Mouse (Mus musculus) lung, embryonic 16.5 days (tissue): ENCODE measurements around the gene Spint4. TPM values are rescaled to one million over a fixed set of nuclear protein-coding genes. Genes with fewer than 3 reads are reported as not detected.
"Not testable (repeated sequence)": the region's sequence is repeated elsewhere in the genome, so short reads cannot be mapped to it uniquely, and the experiment has no call there.

Source experiments
- ATAC-seq: fragments of 200-750 bp; cut with Nextera tagmentation; 2 replicates; pipeline ENCODE4 v1.8.0; 2017; ENCODE audit warnings: low read depth, mild to moderate bottlenecking, moderate library complexity
- H3K27ac ChIP-seq: fragments of 300-500 bp; sonication (generic); 2 replicates; pipeline ENCODE4 v1.5.1; 2014; ENCODE audit warnings: mild to moderate bottlenecking, control low read depth, low read length
- H3K27me3 ChIP-seq: fragments of 300-500 bp; sonication (generic); 2 replicates; pipeline ENCODE4 v1.6.1; 2014; ENCODE audit warnings: low read depth, low read length, mixed read lengths; ENCODE audit not compliant: control insufficient read depth, insufficient read depth
- H3K36me3 ChIP-seq: fragments of 300-500 bp; sonication (generic); 2 replicates; pipeline ENCODE4 v1.6.1; 2014; ENCODE audit warnings: low read length; ENCODE audit not compliant: control insufficient read depth, insufficient read depth
- H3K4me1 ChIP-seq: fragments of 300-500 bp; sonication (generic); replicated peaks from 2 replicates; pipeline ENCODE4 v1.6.1; 2014; ENCODE audit warnings: low read length, mixed read lengths; ENCODE audit not compliant: control insufficient read depth, insufficient read depth
- H3K4me2 ChIP-seq: fragments of 300-500 bp; sonication (generic); 2 replicates; pipeline ENCODE4 v1.6.1; 2014; ENCODE audit warnings: low read depth, low read length, control low read depth
- H3K4me3 ChIP-seq: fragments of 300-500 bp; sonication (generic); 2 replicates; pipeline ENCODE4 v1.5.1; 2014; ENCODE audit warnings: mild to moderate bottlenecking, low read length, control low read depth
- H3K9ac ChIP-seq: fragments of 300-500 bp; sonication (generic); 2 replicates; pipeline ENCODE4 v1.6.1; 2014; ENCODE audit warnings: low read length, control low read depth
- H3K9me3 ChIP-seq: fragments of 300-500 bp; sonication (generic); 2 replicates; pipeline ENCODE4 v1.6.1; 2016; ENCODE audit warnings: low read length; ENCODE audit not compliant: control insufficient read depth
- WGBS: fragments of 180-500 bp; shearing (Covaris S2); extraction: QIAGEN DNeasy Blood & Tissue Kit; methylation state at CpG from one replicate; pipeline ENCODE4 v1.1.7; 2014; 5-methylcytosine and 5-hydroxymethylcytosine counted together
- polyA plus RNA-seq: library from polyadenylated mRNA; unstranded; fragments of >200 nt; fragmentation: Nextera tagmentation; extraction: Ambion mirVana; gene quantifications from 2 replicates; pipeline ENCODE4 v1.2.1, GENCODE M21; 2015

The Spint4 gene
- polyA plus RNA-seq, 1 experiment from 2014 or later: not detected

GRCm38 (mm10) chr2:164716194-164716786 is 18.0 kb downstream of the Spint4 start:
- H3K27me3 ChIP-seq, H3K9me3 ChIP-seq, ATAC-seq, H3K36me3 ChIP-seq, H3K4me2 ChIP-seq, H3K4me3 ChIP-seq, H3K27ac ChIP-seq, H3K4me1 ChIP-seq, H3K9ac ChIP-seq: not testable (repeated sequence)
- 87% methylated on average over 21 of the region's 23 CpGs for WGBS

- H3K9ac ChIP-seq: no peak overlapping the region
- H3K27ac ChIP-seq: no peak overlapping the region
- no peaks in the 10 kb centered on the region for H3K36me3 ChIP-seq
- no peaks in the 10 kb centered on the region for H3K27me3 ChIP-seq
- H3K9me3 ChIP-seq: no peaks in the 10 kb centered on the region
- H3K4me3 ChIP-seq: no peak overlapping the region
- H3K4me1 ChIP-seq: no peaks in the 10 kb centered on the region
- no peak overlapping the region for H3K4me2 ChIP-seq
- no peak for ATAC-seq
- WGBS: 51% methylated on average over 4 of the region's 4 CpGs
These were observed 25.0 kb downstream of the Spint4 start for GRCm38 (mm10) chr2:164723276-164723675.

GRCm38 (mm10) chr2:164725895-164726619 is 27.8 kb downstream of the Spint4 start:
- no peak overlapping the region for H3K4me3 ChIP-seq
- no peak overlapping the region for H3K9ac ChIP-seq
- H3K4me2 ChIP-seq: no peak overlapping the region
- ATAC-seq: peak; percentile 73
- no peak overlapping the region for H3K27ac ChIP-seq
- H3K4me1 ChIP-seq: no peaks in the 10 kb centered on the region
- no peaks in the 10 kb centered on the region for H3K27me3 ChIP-seq
- no peaks in the 10 kb centered on the region for H3K36me3 ChIP-seq
- no peaks in the 10 kb centered on the region for H3K9me3 ChIP-seq
- WGBS: 19% methylated on average over 6 of the region's 6 CpGs

GRCm38 (mm10) chr2:164731719-164732118 is 33.4 kb downstream of the Spint4 start:
- WGBS: 67% methylated on average over 5 of the region's 5 CpGs

GRCm38 (mm10) chr2:164733259-164733658 is 35.0 kb downstream of the Spint4 start:
- H3K27me3 ChIP-seq: no peaks in the 10 kb centered on the region
- no peak overlapping the region for H3K4me2 ChIP-seq
- no peaks in the 10 kb centered on the region for H3K36me3 ChIP-seq
- peak; percentile 78 for ATAC-seq
- no peak overlapping the region for H3K9ac ChIP-seq
- H3K4me3 ChIP-seq: no peak overlapping the region
- WGBS: 51% methylated on average over 2 of the region's 2 CpGs
- peak overlapping the region; percentile 80 for H3K27ac ChIP-seq
- peaks cover 4% of the 10 kb centered on the region; the same call in 1 of the 2 replicates for H3K4me1 ChIP-seq
- no peaks in the 10 kb centered on the region for H3K9me3 ChIP-seq

More at GRCm38 (mm10) chr2:164731719-164732118, 33.4 kb downstream of the Spint4 start:
- H3K27ac ChIP-seq: no peak overlapping the region
- H3K36me3 ChIP-seq: no peaks in the 10 kb centered on the region
- H3K9ac ChIP-seq: no peak overlapping the region
- no peaks in the 10 kb centered on the region for H3K27me3 ChIP-seq
- no peak for ATAC-seq
- no peaks in the 10 kb centered on the region; the same call in 1 of the 2 replicates for H3K4me1 ChIP-seq
- no peaks in the 10 kb centered on the region for H3K9me3 ChIP-seq
- no peak overlapping the region for H3K4me3 ChIP-seq
- no peak overlapping the region for H3K4me2 ChIP-seq

- peaks cover 4% of the 10 kb centered on the region; the same call in 1 of the 2 replicates for H3K4me1 ChIP-seq
- no peak overlapping the region; the same call in 1 of the 2 replicates for H3K27ac ChIP-seq
- no peak overlapping the region for H3K9ac ChIP-seq
- H3K9me3 ChIP-seq: no peaks in the 10 kb centered on the region
- no peak overlapping the region for H3K4me3 ChIP-seq
- 56% methylated on average over 5 of the region's 5 CpGs for WGBS
- no peak for ATAC-seq
- no peak overlapping the region for H3K4me2 ChIP-seq
- no peaks in the 10 kb centered on the region for H3K36me3 ChIP-seq
- no peaks in the 10 kb centered on the region for H3K27me3 ChIP-seq
These were observed 36.5 kb downstream of the Spint4 start for GRCm38 (mm10) chr2:164734839-164735238.

GRCm38 (mm10) chr2:164735446-164735845 is 37.1 kb downstream of the Spint4 start:
- Histone ChIP-seq H3K36me3 (no peaks in the 10 kb centered on the region), H3K4me3 (no peak overlapping the region), H3K4me1 (peaks cover 4% of the 10 kb centered on the region; the same call in 1 of the 2 replicates), H3K9ac (no peak overlapping the region), H3K9me3 (no peaks in the 10 kb centered on the region), H3K27me3 (no peaks in the 10 kb centered on the region), H3K27ac (no peak overlapping the region), H3K4me2 (no peak overlapping the region)
- 78% methylated on average over 5 of the region's 5 CpGs for WGBS
- no peak for ATAC-seq

- peaks cover 4% of the 10 kb centered on the region; the same call in 1 of the 2 replicates for H3K4me1 ChIP-seq
- WGBS: 49% methylated on average over 3 of the region's 3 CpGs
- peak overlapping the region; percentile 68 for H3K27ac ChIP-seq
- no peaks in the 10 kb centered on the region for H3K9me3 ChIP-seq
- H3K4me2 ChIP-seq: no peak overlapping the region
- no peak overlapping the region for H3K4me3 ChIP-seq
- peak; percentile 74 for ATAC-seq
- H3K36me3 ChIP-seq: no peaks in the 10 kb centered on the region
- H3K27me3 ChIP-seq: no peaks in the 10 kb centered on the region; the same call in 1 of the 2 replicates
- no peak overlapping the region for H3K9ac ChIP-seq
These were observed 39.2 kb downstream of the Spint4 start for GRCm38 (mm10) chr2:164737377-164738090.

GRCm38 (mm10) chr2:164739876-164740275 is 41.6 kb downstream of the Spint4 start:
- no peak overlapping the region for H3K4me3 ChIP-seq
- 53% methylated on average over 7 of the region's 7 CpGs for WGBS

More at GRCm38 (mm10) chr2:164739876-164740275, 41.6 kb downstream of the Spint4 start:
- no peaks in the 10 kb centered on the region for H3K9me3 ChIP-seq
- H3K27ac ChIP-seq: no peak overlapping the region
- H3K9ac ChIP-seq: no peak overlapping the region
- H3K36me3 ChIP-seq: no peaks in the 10 kb centered on the region
- no peak for ATAC-seq
- H3K27me3 ChIP-seq: no peaks in the 10 kb centered on the region; the same call in 1 of the 2 replicates
- no peak overlapping the region for H3K4me2 ChIP-seq
- H3K4me1 ChIP-seq: peaks cover 4% of the 10 kb centered on the region; the same call in 1 of the 2 replicates
